Mouse (Mus musculus): ENCODE data around the gene Peli3.

The Peli3 gene

DNA sequence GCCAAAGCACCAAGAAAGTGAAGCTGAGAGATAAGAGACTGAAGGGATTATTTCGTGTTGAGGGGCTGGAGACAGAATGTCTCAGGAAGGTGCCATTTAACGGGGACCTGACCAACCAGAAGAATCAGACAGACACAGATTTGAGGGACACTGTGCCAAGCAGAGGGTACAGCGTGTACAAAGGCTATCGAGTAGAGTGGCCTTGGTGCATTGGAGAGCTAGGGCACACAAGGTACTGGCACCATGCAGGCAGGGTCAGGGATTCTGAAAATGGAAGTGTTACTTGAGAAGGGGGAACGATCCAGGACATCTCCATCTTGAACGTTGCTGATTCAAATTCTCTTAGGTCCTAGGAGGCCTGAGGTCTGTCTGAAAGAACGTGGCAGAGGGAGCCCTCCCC lies 33.6 kb downstream of the Peli3 start:
- DNase-seq (ENCODE audit: low spot score), result no peak

DNA sequence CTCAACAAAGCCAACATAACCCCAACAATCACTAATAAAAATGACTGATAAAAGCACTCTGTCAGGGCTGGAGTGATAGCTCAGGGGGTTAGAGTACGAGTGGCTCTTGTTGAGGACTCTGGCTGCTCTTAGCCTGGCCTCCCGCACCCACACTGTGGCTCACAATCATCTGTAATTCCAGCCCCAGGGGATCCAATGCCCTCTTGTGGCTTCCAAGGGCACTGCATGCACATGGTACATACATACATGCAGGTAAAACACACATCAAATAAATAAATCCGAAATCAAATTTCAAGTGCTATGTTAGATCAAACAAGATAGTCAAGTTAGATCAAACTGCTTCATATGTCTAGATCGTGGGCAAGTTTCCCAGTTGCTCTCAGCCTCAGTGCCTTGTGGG lies 34.8 kb downstream of the Peli3 start:
- peak; percentile 60 for DNase-seq (ENCODE audit: low spot score)

DNA sequence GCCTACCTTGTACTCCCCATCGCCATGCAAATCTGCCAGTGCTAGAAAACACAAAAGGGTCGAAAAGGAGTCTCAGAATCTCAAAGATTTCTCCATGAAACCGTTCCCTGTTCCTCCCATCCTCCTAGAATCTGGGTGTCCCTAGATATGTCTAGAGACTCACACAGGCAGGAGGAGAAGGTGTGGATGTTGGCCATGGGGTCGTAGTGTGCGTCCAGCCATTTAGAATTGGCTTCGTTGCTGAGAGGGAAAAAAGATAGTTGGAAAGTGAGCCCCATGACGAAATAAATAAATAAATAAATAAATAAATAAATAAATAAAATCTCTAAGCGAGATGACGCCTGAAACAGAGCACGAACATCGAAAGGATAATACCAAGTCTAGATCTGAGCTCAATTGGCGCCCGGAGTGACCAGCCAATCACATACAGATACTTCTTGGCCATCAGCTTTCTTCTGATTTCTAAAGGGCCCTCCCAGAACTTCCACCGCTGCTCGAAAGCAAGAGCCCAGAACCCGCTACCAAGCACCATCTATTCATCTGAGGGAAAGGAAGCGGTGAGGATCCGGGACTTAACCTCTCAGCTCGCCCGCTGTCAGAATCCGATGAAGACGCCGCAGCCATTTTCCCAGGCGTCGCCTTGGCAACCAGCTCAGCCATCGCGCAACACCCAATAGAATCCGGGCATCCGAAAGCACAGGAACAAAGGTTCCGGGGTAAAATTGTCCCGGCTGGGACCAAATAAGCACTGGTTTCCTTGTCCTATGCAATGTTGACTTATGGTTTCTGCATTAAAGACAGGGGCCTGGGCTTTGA lies 36.7 kb downstream of the Peli3 start, which contains the start of gene Bbs1:
Gene Bbs1 (minus strand): TSS at position 650 of the 816 bp plus-strand sequence.
- peak; percentile 82 for DNase-seq (ENCODE audit: low spot score)

DNA sequence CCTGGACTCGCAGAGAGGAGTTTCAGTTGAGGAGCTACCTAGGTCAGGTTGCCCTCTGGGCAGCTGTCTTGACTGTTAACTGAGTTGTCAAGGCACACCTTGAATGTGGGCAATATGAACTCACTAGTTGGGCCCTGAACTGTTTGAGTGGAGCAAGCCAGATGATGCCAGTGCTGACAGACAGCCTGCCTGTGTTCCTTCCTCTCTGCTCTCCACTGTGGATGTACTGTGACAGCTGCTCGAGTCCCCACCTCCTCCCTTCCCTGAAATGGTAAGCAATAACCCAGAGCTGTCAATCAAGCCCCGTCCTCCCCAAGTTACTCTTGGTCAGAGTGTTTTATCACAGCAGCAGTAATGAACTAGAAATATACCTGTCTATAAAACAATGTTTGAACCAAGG lies 43.0 kb downstream of the Peli3 start:
- DNase-seq (ENCODE audit: low spot score), result no peak

DNA sequence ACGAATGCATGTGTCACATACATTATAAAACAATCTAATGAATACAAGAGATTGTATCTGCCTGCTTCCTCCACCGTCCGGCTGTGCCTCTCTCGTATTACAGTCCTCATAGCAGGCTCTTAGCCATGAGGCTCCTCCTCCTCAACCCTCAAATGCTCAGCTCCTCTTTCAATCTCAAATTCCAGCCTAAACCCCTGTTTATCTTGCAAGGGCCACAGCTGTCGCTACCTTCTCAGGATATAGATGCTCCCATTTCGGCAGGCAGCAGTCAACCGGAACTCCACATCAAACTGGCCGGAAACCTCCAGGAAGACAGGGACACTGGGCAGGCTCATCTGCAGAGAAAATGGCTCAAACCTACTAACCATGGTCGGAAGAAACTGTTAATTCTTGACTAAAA lies 44.0 kb downstream of the Peli3 start:
- DNase-seq (ENCODE audit: low spot score), result no peak

DNA sequence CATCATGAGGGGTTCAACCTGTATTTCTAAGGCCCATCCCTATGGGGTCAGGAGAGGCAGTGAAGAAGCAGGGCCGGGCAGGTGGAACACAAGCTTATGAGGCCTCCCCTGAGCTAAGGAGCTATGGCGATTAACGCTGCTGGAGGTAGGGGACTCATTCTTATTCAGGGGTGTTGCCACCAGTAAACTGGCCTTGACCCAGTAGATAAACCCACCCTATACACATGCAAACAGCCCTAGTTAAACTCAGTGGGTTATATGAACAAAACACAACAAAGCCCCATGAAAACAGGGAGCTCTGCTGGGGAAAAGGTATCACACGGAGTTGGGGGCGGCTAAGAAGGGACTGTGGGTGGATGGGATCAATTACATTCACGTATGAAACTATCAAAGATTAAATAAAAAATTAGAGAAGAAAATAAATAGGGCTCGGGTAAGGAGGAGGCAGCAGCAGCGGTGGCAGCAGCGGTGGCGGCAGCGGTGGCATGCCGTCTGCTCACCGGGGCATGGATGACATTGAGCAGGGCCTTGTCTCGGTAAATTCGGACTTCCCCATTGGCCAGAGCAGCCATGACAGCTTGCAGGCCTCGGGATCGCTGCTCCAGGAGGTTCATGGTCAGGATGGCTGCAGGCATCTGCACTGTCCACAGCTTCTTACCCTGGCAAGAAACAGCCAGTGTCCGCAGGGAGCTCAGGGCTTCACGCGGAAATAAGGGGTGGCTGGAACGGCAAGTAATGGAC lies 46.0 kb downstream of the Peli3 start:
- no peak for DNase-seq (ENCODE audit: low spot score)

DNA sequence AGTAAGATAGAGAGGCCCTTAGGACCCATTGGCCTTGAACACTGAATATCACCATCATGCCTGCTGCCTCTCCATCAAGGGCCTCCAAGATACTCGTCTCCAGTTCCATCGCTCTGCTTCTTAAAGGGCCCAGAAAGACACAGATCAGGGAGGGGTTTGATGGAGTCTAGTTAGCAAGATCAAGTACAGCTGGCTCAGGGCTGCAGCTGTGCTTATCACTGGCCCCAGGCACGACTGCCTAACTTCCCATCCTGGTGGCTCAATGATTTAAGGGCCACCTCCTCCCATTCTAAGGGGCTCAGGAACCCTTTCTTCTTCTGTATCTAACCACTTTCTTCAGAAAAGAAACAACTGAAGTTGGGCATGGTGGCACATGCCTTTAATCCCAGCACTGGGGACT lies 51.1 kb downstream of the Peli3 start:
- peak; percentile 77 for DNase-seq (ENCODE audit: low spot score)

DNA sequence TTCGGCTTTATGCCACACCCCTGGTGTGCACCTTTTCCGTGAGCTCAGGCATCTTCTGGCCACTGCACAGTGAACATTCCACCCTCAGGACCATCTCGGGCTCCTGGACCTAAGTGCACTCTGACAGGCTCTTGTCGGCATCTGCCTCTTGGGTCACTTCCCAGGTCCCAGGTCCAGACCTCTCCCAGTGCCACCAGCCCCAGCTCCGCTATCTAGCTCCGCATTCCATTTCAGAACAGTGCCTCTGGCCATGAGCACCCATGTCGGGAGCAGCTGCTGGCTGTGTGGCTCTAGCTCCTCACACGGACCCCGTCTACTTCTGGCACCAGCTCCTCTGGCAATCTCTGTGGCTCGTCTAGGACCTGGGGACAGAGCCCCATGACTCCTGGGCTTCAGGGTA lies 53.1 kb downstream of the Peli3 start:
- DNase-seq (ENCODE audit: low spot score), result no peak

DNA sequence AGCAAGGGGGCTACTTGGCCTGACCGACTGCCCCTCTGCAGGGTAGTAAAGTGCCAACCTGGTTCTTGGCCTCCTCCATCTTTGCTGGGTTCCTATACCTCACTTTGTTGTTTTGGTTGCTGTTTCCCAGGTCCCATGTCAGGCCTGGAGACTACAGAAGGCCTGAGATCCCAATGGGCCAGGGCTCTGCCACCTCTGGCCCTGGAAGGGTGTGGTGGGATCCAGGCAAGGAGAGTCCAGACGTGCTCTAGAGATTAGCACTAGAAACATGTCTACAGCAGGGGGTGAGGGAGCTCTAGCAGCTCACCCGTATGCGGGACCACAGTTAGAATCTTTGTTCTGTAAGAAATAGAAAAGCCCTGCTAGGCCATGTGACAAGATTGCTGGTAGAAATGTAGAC lies 59.0 kb downstream of the Peli3 start:
- peak; percentile 55 for DNase-seq (ENCODE audit: low spot score)

All from c-Kit-positive CD71-positive TER-119-positive erythroid progenitor cells, embryonic 14.5 days (primary cell).